Mouse (Mus musculus) E14TG2a.4 (cell line): Measurements from ENCODE around the gene Rnf128.

Experiments used
- H3K27me3 ChIP-seq: 2 replicates; pipeline ENCODE4 v1.6.1; 2014; ENCODE audit warnings: low read length, control low read depth; ENCODE audit not compliant: insufficient read depth
- H3K36me3 ChIP-seq: 2 replicates; pipeline ENCODE4 v1.6.1; 2014; ENCODE audit warnings: low read length, control low read depth; ENCODE audit not compliant: insufficient read depth
- H3K4me1 ChIP-seq: replicated peaks from 2 replicates; pipeline ENCODE4 v1.6.1; 2014; ENCODE audit warnings: low read depth, low read length, control low read depth
- H3K4me3 ChIP-seq: replicated peaks from 2 replicates; pipeline ENCODE4 v1.5.1; 2014; ENCODE audit warnings: mild to moderate bottlenecking, low read length
- H3K9me3 ChIP-seq: 2 replicates; pipeline ENCODE4 v1.6.1; 2014; ENCODE audit warnings: low read length, control low read depth
- CTCF ChIP-seq: conservative IDR thresholded peaks from 2 replicates; pipeline ENCODE4 v1.5.1; 2014; ENCODE audit warnings: low read length
- NANOG ChIP-seq: IDR thresholded peaks from 2 replicates; pipeline ENCODE4 v1.6.1; 2014; ENCODE audit warnings: borderline replicate concordance, low read length, mixed read lengths
- POU5F1 ChIP-seq: IDR thresholded peaks from 2 replicates; pipeline ENCODE4 v1.6.1; 2014; ENCODE audit warnings: low read length, borderline replicate concordance

The Rnf128 gene

DNA sequence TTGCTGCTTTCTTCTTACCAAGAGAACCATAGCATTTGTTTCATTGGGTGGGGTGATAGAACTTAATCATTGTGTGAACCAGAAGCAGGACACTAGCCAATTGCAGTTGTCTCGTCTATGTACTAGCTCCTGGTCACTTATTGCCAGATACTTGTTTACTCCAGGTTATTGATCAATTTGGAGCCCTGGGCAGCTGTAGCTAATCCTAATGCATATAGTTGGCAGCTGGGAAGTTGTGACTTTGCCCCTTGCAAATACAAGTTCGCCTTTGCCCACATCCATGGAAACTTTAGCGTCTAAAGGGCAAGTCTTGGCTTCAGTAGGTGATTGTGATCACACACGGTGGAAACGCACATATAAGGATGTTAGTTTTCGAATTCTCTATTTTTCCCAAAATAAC lies 33.3 kb downstream of the Rnf128 start:
- no peak overlapping the region for H3K4me3 ChIP-seq
- TF ChIP-seq NANOG, result no peak
- TF ChIP-seq CTCF, result no peak
- TF ChIP-seq POU5F1, result no peak
- H3K4me1 ChIP-seq, result no peaks in the 10 kb centered on the region
- H3K27me3 ChIP-seq, result no peaks in the 10 kb centered on the region
- H3K9me3 ChIP-seq, result no peaks in the 10 kb centered on the region
- no peaks in the 10 kb centered on the region for H3K36me3 ChIP-seq

- TF ChIP-seq POU5F1 (no peak), NANOG (no peak), CTCF (no peak)
- peaks cover 16% of the 10 kb centered on the region for H3K27me3 ChIP-seq
- H3K9me3 ChIP-seq, result no peaks in the 10 kb centered on the region
- no peaks in the 10 kb centered on the region; the same call in 1 of the 2 replicates for H3K4me1 ChIP-seq
- no peaks in the 10 kb centered on the region for H3K36me3 ChIP-seq
- H3K4me3 ChIP-seq, result peak overlapping the region; percentile 83
Observed at GRCm38 (mm10) chrX:139610033-139610764, 47.1 kb downstream of the Rnf128 start.

- no peaks in the 10 kb centered on the region for H3K36me3 ChIP-seq
- H3K9me3 ChIP-seq, result no peaks in the 10 kb centered on the region
- peaks cover 16% of the 10 kb centered on the region for H3K27me3 ChIP-seq
- peak overlapping the region; percentile 83 for H3K4me3 ChIP-seq
- no peaks in the 10 kb centered on the region; the same call in 1 of the 2 replicates for H3K4me1 ChIP-seq
- TF ChIP-seq POU5F1 (no peak), CTCF (no peak), NANOG (no peak)
Observed at GRCm38 (mm10) chrX:139610765-139611300, 47.7 kb downstream of the Rnf128 start.

DNA sequence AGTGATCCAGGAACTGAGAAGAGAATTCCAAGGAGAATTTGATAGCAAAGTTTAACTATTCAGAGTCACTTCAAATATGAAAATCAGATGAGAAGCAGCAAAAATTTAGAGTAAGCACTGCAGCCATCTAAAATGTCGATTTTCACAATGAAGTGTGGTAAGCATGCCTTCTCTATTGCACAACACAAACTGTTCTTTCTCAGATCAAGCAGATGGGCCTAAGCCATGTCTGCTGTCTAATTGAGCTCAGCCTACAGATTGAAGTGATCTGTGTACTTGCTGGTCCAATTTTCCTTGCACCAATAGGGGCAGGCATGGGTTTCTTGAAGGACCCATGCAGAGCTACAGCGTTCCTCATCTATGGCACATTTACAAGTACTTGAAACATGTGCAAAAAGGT lies 51.6 kb downstream of the Rnf128 start:
- no peak for TF ChIP-seq NANOG
- no peak for TF ChIP-seq CTCF
- TF ChIP-seq POU5F1, result no peak
- Histone ChIP-seq H3K4me3 (no peak overlapping the region), H3K4me1 (no peaks in the 10 kb centered on the region; the same call in 1 of the 2 replicates), H3K36me3 (no peaks in the 10 kb centered on the region), H3K9me3 (no peaks in the 10 kb centered on the region), H3K27me3 (peaks cover 16% of the 10 kb centered on the region)

DNA sequence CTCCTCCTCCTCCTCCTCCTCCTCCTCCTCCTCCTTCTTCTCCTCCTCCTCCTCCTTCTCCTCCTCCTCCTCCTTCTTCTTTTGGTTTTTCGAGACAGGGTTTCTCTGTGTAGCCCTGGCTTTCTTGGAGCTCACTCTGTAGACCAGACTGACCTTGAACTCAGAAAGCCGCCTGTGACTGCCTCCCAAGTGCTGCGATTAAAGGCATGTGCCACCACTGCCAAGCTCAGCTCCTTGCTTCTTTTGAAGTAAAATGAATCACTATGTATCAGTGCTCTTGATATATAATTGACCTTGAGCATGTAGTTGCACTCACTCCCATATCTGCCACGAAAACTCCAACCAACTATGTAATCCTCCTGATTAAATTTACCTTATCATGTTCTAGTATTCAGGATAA lies 59.0 kb downstream of the Rnf128 start:
- TF ChIP-seq POU5F1, result no peak
- no peak for TF ChIP-seq CTCF
- TF ChIP-seq NANOG, result no peak
- no peaks in the 10 kb centered on the region for H3K9me3 ChIP-seq
- H3K4me1 ChIP-seq, result no peaks in the 10 kb centered on the region
- no peaks in the 10 kb centered on the region for H3K27me3 ChIP-seq
- H3K4me3 ChIP-seq, result no peak overlapping the region
- H3K36me3 ChIP-seq, result no peaks in the 10 kb centered on the region

DNA sequence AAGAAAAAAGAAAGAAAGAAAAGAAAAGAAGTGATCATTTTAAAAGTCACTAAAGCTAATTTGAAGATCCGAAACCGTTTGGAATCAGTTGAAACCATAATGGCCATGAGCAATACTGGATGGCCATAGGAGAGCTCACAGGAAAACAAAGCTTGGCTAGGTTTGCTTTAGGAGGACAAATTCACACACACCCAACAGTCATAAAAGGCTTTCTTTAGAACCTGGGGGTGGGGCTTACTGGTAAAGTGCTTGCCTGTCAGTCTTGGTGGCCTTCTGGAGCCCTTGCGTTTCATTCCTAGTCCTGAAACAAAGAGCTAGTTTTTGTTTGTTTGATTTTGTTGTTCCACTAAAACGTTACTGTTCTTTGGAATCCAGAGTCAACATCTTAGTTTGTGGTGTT lies 71.6 kb downstream of the Rnf128 start:
- TF ChIP-seq CTCF (no peak), NANOG (no peak), POU5F1 (no peak)
- Histone ChIP-seq H3K4me1 (no peaks in the 10 kb centered on the region), H3K9me3 (no peaks in the 10 kb centered on the region), H3K4me3 (no peak overlapping the region), H3K27me3 (no peaks in the 10 kb centered on the region), H3K36me3 (no peaks in the 10 kb centered on the region)

- Histone ChIP-seq H3K4me1 (no peaks in the 10 kb centered on the region), H3K36me3 (no peaks in the 10 kb centered on the region), H3K27me3 (no peaks in the 10 kb centered on the region), H3K9me3 (no peaks in the 10 kb centered on the region), H3K4me3 (no peak overlapping the region)
- TF ChIP-seq POU5F1, result no peak
- TF ChIP-seq CTCF, result no peak
- TF ChIP-seq NANOG, result no peak
Observed at GRCm38 (mm10) chrX:139639744-139640143, 76.6 kb downstream of the Rnf128 start.

DNA sequence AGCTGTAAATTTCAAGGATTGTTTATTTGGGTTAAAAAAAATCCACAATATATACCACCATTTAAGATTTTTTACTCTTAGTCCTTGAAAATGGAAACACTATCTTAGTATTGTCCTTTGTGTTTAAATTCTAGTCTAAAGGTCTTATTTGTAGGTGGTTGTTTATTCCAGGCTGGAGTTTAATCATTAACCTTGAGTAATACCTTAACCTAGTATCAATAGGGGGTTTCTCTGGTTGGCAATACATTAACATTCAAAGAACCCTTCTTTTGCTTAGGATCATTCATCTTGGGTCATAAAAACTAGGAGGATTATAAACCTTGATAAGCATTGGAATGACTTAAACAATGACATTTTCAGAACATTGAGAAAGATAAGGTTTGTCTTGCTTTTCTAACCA lies 77.3 kb downstream of the Rnf128 start:
- H3K4me3 ChIP-seq, result no peak overlapping the region
- H3K4me1 ChIP-seq, result no peaks in the 10 kb centered on the region
- H3K9me3 ChIP-seq, result no peaks in the 10 kb centered on the region
- H3K36me3 ChIP-seq, result no peaks in the 10 kb centered on the region
- H3K27me3 ChIP-seq, result no peaks in the 10 kb centered on the region
- TF ChIP-seq CTCF, result no peak
- TF ChIP-seq POU5F1, result no peak
- TF ChIP-seq NANOG, result no peak
